9 mouse cellular contexts compared by ENCODE assay signal in the genomic region with DNA sequence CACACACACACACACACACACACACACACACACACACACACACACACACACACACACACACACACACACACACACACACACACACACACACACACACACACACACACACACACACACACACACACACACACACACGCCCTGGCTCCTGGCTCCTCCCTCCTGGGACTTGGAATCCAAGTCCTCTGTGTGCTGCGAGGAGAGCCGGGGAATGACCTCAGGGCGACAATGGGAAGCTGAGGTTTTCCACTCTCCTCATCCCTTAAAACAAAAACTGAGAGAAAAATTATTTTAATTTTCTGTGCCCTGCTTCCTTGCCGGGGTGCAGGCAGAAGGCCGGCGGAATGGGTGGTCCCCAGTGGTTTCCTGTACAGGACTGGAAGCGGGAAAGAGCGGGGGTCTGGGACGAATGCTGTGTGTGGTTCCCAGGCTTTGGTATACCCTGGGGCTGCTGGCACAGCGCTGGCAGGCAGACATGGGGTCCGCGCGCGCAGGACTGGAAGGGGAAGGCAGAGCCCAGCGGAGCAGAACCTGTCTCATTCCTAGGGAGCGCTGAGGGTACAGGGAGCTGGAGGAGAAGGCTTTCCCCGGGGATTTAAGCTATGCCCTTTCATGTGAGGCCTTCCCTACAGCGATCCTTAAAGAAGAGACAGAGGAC. TPM values are rescaled to one million over a fixed set of nuclear protein-coding genes. Genes with fewer than 3 reads are reported as not detected.
DNase-seq lines count a peak whose midpoint lies in the region; ATAC-seq lines count a peak whose summit lies in the region.
"Had no signal": no experiment of that assay in that cellular context is flagged by ENCODE, and none has a peak within 500 bp of the region (broad histone marks: within the 10 kb centered on the region; RNA-seq: fewer than 3 reads in every experiment).

No protein-coding gene starts in this region.

- no peak overlapping the region for H3K9ac ChIP-seq in forebrain, embryonic 11.5 days (ENCODE audit: low read length)
- H3K9ac ChIP-seq in midbrain, embryonic 12.5 days (replicated peaks) = no peak overlapping the region
- H3K9ac ChIP-seq: liver, embryonic 15.5 days had no signal

- no peak overlapping the region for H3K4me3 ChIP-seq in forebrain, embryonic 11.5 days (ENCODE audit: low read depth, low read length)
- H3K4me3 ChIP-seq in midbrain, embryonic 12.5 days = no peak overlapping the region
- H3K4me3 ChIP-seq: liver, embryonic 15.5 days had no signal

- no peak for ATAC-seq in forebrain, embryonic 11.5 days (replicated peaks; ENCODE audit: low FRiP score)
- no peak for ATAC-seq in midbrain, embryonic 12.5 days (ENCODE audit: low FRiP score, low read depth)

- DNase-seq in embryo, embryonic 10.5 days (ENCODE audit: low spot score) = peak; percentile 33
- peak; percentile 61 for DNase-seq in forebrain, embryonic 11.5 days (ENCODE audit: low spot score)
- DNase-seq in kidney, adult 8-10 months = peak; percentile 24 to 26
- no peak for DNase-seq in left cerebral cortex, postnatal 25 days (ENCODE audit: low spot score in 2 of 2)
- no peak for DNase-seq in B cell, adult 2 months
- no peak for DNase-seq in gastrocnemius, postnatal 10 days

- no peaks in the 10 kb centered on the region for H3K27me3 ChIP-seq in forebrain, embryonic 11.5 days (ENCODE audit: control insufficient read depth, insufficient read depth, low read length)
- peaks cover 29% of the 10 kb centered on the region for H3K27me3 ChIP-seq in midbrain, embryonic 12.5 days

- no peaks in the 10 kb centered on the region for H3K9me3 ChIP-seq in forebrain, embryonic 11.5 days (ENCODE audit: control insufficient read depth, low read length)
- H3K9me3 ChIP-seq in midbrain, embryonic 12.5 days = no peaks in the 10 kb centered on the region
- H3K9me3 ChIP-seq: liver, embryonic 15.5 days had no signal

- H3K4me1 ChIP-seq in forebrain, embryonic 11.5 days (replicated peaks; ENCODE audit: control insufficient read depth, insufficient read depth, low read length) = no peaks in the 10 kb centered on the region
- peaks cover 6% of the 10 kb centered on the region; the same call in 1 of the 2 replicates for H3K4me1 ChIP-seq in midbrain, embryonic 12.5 days
- H3K4me1 ChIP-seq: liver, embryonic 15.5 days had no signal

- peak overlapping the region; percentile 29; the same call in 1 of the 2 replicates for H3K4me2 ChIP-seq in forebrain, embryonic 11.5 days (ENCODE audit: low read depth, low read length, severe bottlenecking)
- H3K4me2 ChIP-seq in midbrain, embryonic 12.5 days (replicated peaks) = peak overlapping the region; percentile 29
- H3K4me2 ChIP-seq: liver, embryonic 15.5 days had no signal

- no peaks in the 10 kb centered on the region for H3K36me3 ChIP-seq in forebrain, embryonic 11.5 days (ENCODE audit: control insufficient read depth, insufficient read depth, low read length)
- no peaks in the 10 kb centered on the region for H3K36me3 ChIP-seq in midbrain, embryonic 12.5 days
- H3K36me3 ChIP-seq: liver, embryonic 15.5 days had no signal

- intact Hi-C loops in left cerebral cortex, postnatal 25 days (cut with DNase I) = no loop called here

- 7% methylated on average over 18 of the region's 19 CpGs for WGBS in forebrain, embryonic 11.5 days
- 8% methylated on average over 19 of the region's 19 CpGs for WGBS in midbrain, embryonic 12.5 days

- H3K27ac ChIP-seq in forebrain, embryonic 11.5 days (ENCODE audit: low read depth, low read length) = no peak overlapping the region
- no peak overlapping the region for H3K27ac ChIP-seq in midbrain, embryonic 12.5 days (replicated peaks)
- H3K27ac ChIP-seq: liver, embryonic 15.5 days had no signal

RNA-seq across cellular contexts. Expression of gene Onecut3, which starts 30.1 kb away (rescaled TPM):
- 0.49 and 0.53 TPM in 2 replicates for polyA plus RNA-seq in forebrain, embryonic 11.5 days (2014; fragmentation: Nextera tagmentation; extraction: Ambion mirVana)
- 2.8 and 3.2 TPM in 2 replicates for polyA plus RNA-seq in midbrain, embryonic 12.5 days (2016; fragmentation: Nextera tagmentation; extraction: Ambion mirVana)
- total RNA-seq in left cerebral cortex, postnatal 25 days (2021) = not detected
- total RNA-seq in gastrocnemius, postnatal 10 days (2021) = not detected
- total RNA-seq: adrenal gland, postnatal 36 days had no signal
- polyA plus RNA-seq: liver, embryonic 15.5 days had no signal

RNA-seq across cellular contexts. Expression of gene Tcf3, which starts 31.1 kb away (rescaled TPM):
- 237 and 256 TPM in 2 replicates for polyA plus RNA-seq in forebrain, embryonic 11.5 days (2014; fragmentation: Nextera tagmentation; extraction: Ambion mirVana)
- 185 and 191 TPM in 2 replicates for polyA plus RNA-seq in midbrain, embryonic 12.5 days (2016; fragmentation: Nextera tagmentation; extraction: Ambion mirVana)
- 10 to 100 TPM; 22.6 to 25.8 TPM for total RNA-seq in left cerebral cortex, postnatal 25 days (2021)
- total RNA-seq in gastrocnemius, postnatal 10 days (2021) = 10 to 100 TPM; 33.0 to 43.2 TPM

RNA-seq across cellular contexts. Expression of gene Uqcr11, which starts 57.9 kb away (rescaled TPM):
- 430 and 504 TPM in 2 replicates for polyA plus RNA-seq in forebrain, embryonic 11.5 days (2014; fragmentation: Nextera tagmentation; extraction: Ambion mirVana)
- 398 and 414 TPM in 2 replicates for polyA plus RNA-seq in midbrain, embryonic 12.5 days (2016; fragmentation: Nextera tagmentation; extraction: Ambion mirVana)
- 100 to 1,000 TPM; 482 to 488 TPM for total RNA-seq in left cerebral cortex, postnatal 25 days (2021)
- 100 to 1,000 TPM; 725 to 806 TPM for total RNA-seq in gastrocnemius, postnatal 10 days (2021)

Comparison
In these comparisons a context has a peak if more than half of its experiments do, and no peak if none do; other contexts are left out.
1. DNase-seq: peak in embryo, embryonic 10.5 days (single experiment), forebrain, embryonic 11.5 days (single experiment) and kidney, adult 8-10 months (2 of 2); none in left cerebral cortex, postnatal 25 days (0 of 2), B cell, adult 2 months (0 of 2) and gastrocnemius, postnatal 10 days (single experiment).